Comparison of ENCODE assay signal across 8 mouse cellular contexts in genomic region chr11:120721124-120722066, GRCm38 (mm10). TPM values are rescaled to one million over a fixed set of nuclear protein-coding genes. Genes with fewer than 3 reads are reported as not detected.
A peak's percentile ranks its signal among the peaks of the same experiment; 100 is the strongest.
DNase-seq lines count a peak whose midpoint lies in the region; ATAC-seq and TF ChIP-seq lines count a peak whose summit lies in the region.

Rac3 (plus strand) TSS chr11:120721470.

- peak within 1 kb of the TSS; percentile 98 for H3K4me2 ChIP-seq in limb, embryonic 14.5 days (replicated peaks; ENCODE audit: low read depth, low read length, severe bottlenecking)
- peak within 1 kb of the TSS; percentile 98 for H3K4me2 ChIP-seq in midbrain, embryonic 13.5 days (replicated peaks)
- peak within 1 kb of the TSS; percentile 96 for H3K4me2 ChIP-seq in stomach, postnatal 0 days (replicated peaks; ENCODE audit: low read depth)

- TF ChIP-seq CTCF in stomach, postnatal 0 days (IDR thresholded peaks at IDR 0.05; ENCODE audit: low read depth): no peak

- H3K9ac ChIP-seq in limb, embryonic 14.5 days (ENCODE audit: low read depth, low read length, severe bottlenecking): peak within 1 kb of the TSS; percentile 76
- H3K9ac ChIP-seq in midbrain, embryonic 13.5 days (replicated peaks): peak within 1 kb of the TSS; percentile 95
- H3K9ac ChIP-seq in stomach, postnatal 0 days (ENCODE audit: low read length): peak within 1 kb of the TSS; percentile 67

- no peak for TF ChIP-seq EP300 in stomach, postnatal 0 days (optimal IDR thresholded peaks at IDR 0.05)

- peaks cover 11% of the 10 kb centered on the region for H3K4me1 ChIP-seq in limb, embryonic 14.5 days (ENCODE audit: control insufficient read depth, insufficient read depth, low read length)
- peaks cover 23% of the 10 kb centered on the region for H3K4me1 ChIP-seq in midbrain, embryonic 13.5 days (replicated peaks)
- peaks cover 5% of the 10 kb centered on the region; the same call in 1 of the 2 replicates for H3K4me1 ChIP-seq in stomach, postnatal 0 days (replicated peaks; ENCODE audit: control insufficient read depth, insufficient read depth)

- peaks cover 34% of the 10 kb centered on the region for H3K36me3 ChIP-seq in limb, embryonic 14.5 days (ENCODE audit: control insufficient read depth, insufficient read depth, low read length)
- peaks cover 30% of the 10 kb centered on the region for H3K36me3 ChIP-seq in midbrain, embryonic 13.5 days
- H3K36me3 ChIP-seq in stomach, postnatal 0 days (ENCODE audit: control insufficient read depth, insufficient read depth, low read length): peaks cover 8% of the 10 kb centered on the region; the same call in 1 of the 2 replicates

- no peaks in the 10 kb centered on the region for H3K27me3 ChIP-seq in limb, embryonic 14.5 days (ENCODE audit: control insufficient read depth, insufficient read depth, low read length)
- H3K27me3 ChIP-seq in midbrain, embryonic 13.5 days: peaks cover 22% of the 10 kb centered on the region
- no peaks in the 10 kb centered on the region for H3K27me3 ChIP-seq in stomach, postnatal 0 days (ENCODE audit: control insufficient read depth, insufficient read depth, low read length)

- DNase-seq in ovary, postnatal 10 days (ENCODE audit: low spot score): peak; percentile 38
- DNase-seq in ovary, adult 18-20 months (ENCODE audit: low spot score): no peak
- DNase-seq in cerebellum, postnatal 10 days: peak; percentile 90 to 93
- no peak for DNase-seq in gonadal fat pad, adult 2 months (ENCODE audit: low read depth)
- peak; percentile 70 for DNase-seq in kidney, adult 18-20 months
- DNase-seq in limb, embryonic 14.5 days (ENCODE audit: low spot score): peak; percentile 66
- peak; percentile 85 for DNase-seq in stomach, postnatal 0 days (ENCODE audit: low spot score)

- H3K9me3 ChIP-seq in limb, embryonic 14.5 days (ENCODE audit: control insufficient read depth, low read length): no peaks in the 10 kb centered on the region
- no peaks in the 10 kb centered on the region for H3K9me3 ChIP-seq in midbrain, embryonic 13.5 days
- H3K9me3 ChIP-seq in stomach, postnatal 0 days (ENCODE audit: control insufficient read depth, low read length): no peaks in the 10 kb centered on the region

- no peak within 1 kb of the TSS; the same call in 1 of the 2 replicates for H3K27ac ChIP-seq in limb, embryonic 14.5 days (replicated peaks; ENCODE audit: low read depth, low read length)
- peak within 1 kb of the TSS; percentile 74 for H3K27ac ChIP-seq in midbrain, embryonic 13.5 days
- H3K27ac ChIP-seq in stomach, postnatal 0 days (replicated peaks): peak within 1 kb of the TSS; percentile 61

- peak within 1 kb of the TSS; percentile 71 for H3K4me3 ChIP-seq in limb, embryonic 14.5 days (replicated peaks; ENCODE audit: low read length)
- H3K4me3 ChIP-seq in midbrain, embryonic 13.5 days (replicated peaks): peak within 1 kb of the TSS; percentile 73
- peak within 1 kb of the TSS; percentile 54 for H3K4me3 ChIP-seq in stomach, postnatal 0 days (ENCODE audit: low read depth, low read length)

- WGBS in limb, embryonic 14.5 days: 2% methylated on average over 45 of the region's 90 CpGs
- under 1% methylated on average over 89 of the region's 90 CpGs for WGBS in midbrain, embryonic 13.5 days
- WGBS in stomach, postnatal 0 days: under 1% methylated on average over 79 of the region's 90 CpGs

- 0 out of 2 replicates have a peak, but pooled peaks have one; percentile 29 for TF ChIP-seq POLR2A in limb, embryonic 14.5 days (IDR thresholded peaks at IDR 0.05; ENCODE audit: borderline replicate concordance, extremely low read depth, insufficient read depth, insufficient read length)

- ATAC-seq in limb, embryonic 14.5 days (ENCODE audit: low FRiP score, low read depth): peak; percentile 89
- peak; percentile 86 for ATAC-seq in midbrain, embryonic 13.5 days
- peak; percentile 78 for ATAC-seq in stomach, postnatal 0 days (ENCODE audit: low FRiP score, low TSS enrichment)

RNA-seq across cellular contexts. Expression of gene Rac3, which starts in this region (rescaled TPM):
- polyA plus RNA-seq in gonadal fat pad, adult 2 months (2012; rRNA removed): 18.2 and 19.0 TPM in 2 replicates
- 90.1 and 95.1 TPM in 2 replicates for polyA plus RNA-seq in limb, embryonic 14.5 days (2012; rRNA removed)
- 14.1 and 18.3 TPM in 2 replicates for polyA plus RNA-seq in limb, embryonic 14.5 days (2014; fragmentation: Nextera tagmentation; extraction: Ambion mirVana)
- polyA plus RNA-seq in midbrain, embryonic 13.5 days (2015; fragmentation: Nextera tagmentation; extraction: Ambion mirVana): 206 and 218 TPM in 2 replicates
- polyA plus RNA-seq in stomach, postnatal 0 days (2015; fragmentation: Nextera tagmentation; extraction: Ambion mirVana): 21.9 and 22.1 TPM in 2 replicates

Comparison
In these comparisons a context has a peak if more than half of its experiments do, and no peak if none do; other contexts are left out.
1. DNase-seq: peak in ovary, postnatal 10 days (single experiment), cerebellum, postnatal 10 days (2 of 2), kidney, adult 18-20 months (single experiment), limb, embryonic 14.5 days (single experiment) and stomach, postnatal 0 days (single experiment); none in ovary, adult 18-20 months (single experiment) and gonadal fat pad, adult 2 months (single experiment).
2. Peak in every context shown above with its lines, with median percentiles within 50 percentile points of each other: ATAC-seq, H3K4me2 ChIP-seq, H3K4me3 ChIP-seq and H3K9ac ChIP-seq.